Mouse (Mus musculus) layer of hippocampus, postnatal 10 days (tissue): ENCODE data around the gene Dvl3. TPM values are rescaled to one million over a fixed set of nuclear protein-coding genes. Genes with fewer than 3 reads are reported as not detected.

Source experiments
- DNase-seq, 2 experiments: peaks; one replicate each; pipeline ENCODE4 v3.0.0; 2021; ENCODE audit warnings: low spot score in 2 of 2
- total RNA-seq, 2 experiments: library from RNA; stranded (reverse); gene quantifications; 2 replicates each; pipeline ENCODE4 v1.2.3; 2021

Dvl3 gene
- total RNA-seq, 2 experiments from 2014 or later: 83.1 to 87.2 TPM

- DNase-seq: no peak
Measured at GRCm38 (mm10) chr16:20539649-20540048, 22.9 kb downstream of the Dvl3 start.

- no peak for DNase-seq
Measured at GRCm38 (mm10) chr16:20540438-20540837, 23.7 kb downstream of the Dvl3 start.

GRCm38 (mm10) chr16:20545696-20546095 is 28.9 kb downstream of the Dvl3 start:
- no peak for DNase-seq

GRCm38 (mm10) chr16:20547423-20547822 is 30.6 kb downstream of the Dvl3 start:
- DNase-seq: no peak

- peak; percentile 95 to 97 for DNase-seq
Measured at GRCm38 (mm10) chr16:20548096-20548948, 31.5 kb downstream of the Dvl3 start, which contains the start of gene Abcf3. Gene Abcf3 (plus strand): TSS chr16:20548577.

- no peak for DNase-seq
Measured at GRCm38 (mm10) chr16:20549161-20549560, 32.4 kb downstream of the Dvl3 start.

- DNase-seq: no peak
Measured at GRCm38 (mm10) chr16:20551691-20552090, 34.9 kb downstream of the Dvl3 start.

- DNase-seq: no peak
Measured at GRCm38 (mm10) chr16:20552594-20552993, 35.8 kb downstream of the Dvl3 start.

- no peak for DNase-seq
Measured at GRCm38 (mm10) chr16:20555000-20555399, 38.2 kb downstream of the Dvl3 start.

- DNase-seq: no peak
Measured at GRCm38 (mm10) chr16:20557381-20557780, 40.6 kb downstream of the Dvl3 start.

- DNase-seq: no peak
Measured at GRCm38 (mm10) chr16:20565075-20565474, 48.3 kb downstream of the Dvl3 start.

Other genes with a start within 250 kb of the Dvl3 start
- 10 to 100 TPM; 66.1 to 71.4 TPM for gene Parl, start 214.6 kb upstream of the Dvl3 start, total RNA-seq
- not detected for gene Cyp2ab1, start 191.6 kb upstream of the Dvl3 start, total RNA-seq
- 100 to 1,000 TPM; 149 to 202 TPM for gene Abcc5, start 90.6 kb upstream of the Dvl3 start, total RNA-seq
- 10 to 100 TPM; 59.6 to 61.7 TPM for gene Eif2b5, start 18.2 kb upstream of the Dvl3 start, total RNA-seq
- gene Ap2m1, start 18.5 kb downstream of the Dvl3 start, total RNA-seq: 100 to 1,000 TPM; 893 to 941 TPM
- 10 to 100 TPM; 61.3 to 90.1 TPM for gene Abcf3, start 31.6 kb downstream of the Dvl3 start, total RNA-seq
- gene Vwa5b2, start 72.5 kb downstream of the Dvl3 start, total RNA-seq: 10 to 100 TPM; 44.4 to 45.6 TPM
- 1 to 10 TPM; 2.9 TPM for gene Eef1akmt4, start 94.6 kb downstream of the Dvl3 start, total RNA-seq
- under 1 TPM in 1 of 2 experiments, not detected in 1; 0.53 TPM for gene Gm49333, start 94.6 kb downstream of the Dvl3 start, total RNA-seq
- 10 to 100 TPM; 12.4 to 14.0 TPM for gene Alg3, start 94.8 kb downstream of the Dvl3 start, total RNA-seq
- gene Camk2n2, start 104.3 kb downstream of the Dvl3 start, total RNA-seq: 100 to 1,000 TPM; 143 to 153 TPM
- gene Ece2, start 112.8 kb downstream of the Dvl3 start, total RNA-seq: 10 to 100 TPM; 29.5 to 33.8 TPM
- 100 to 1,000 TPM; 248 to 270 TPM for gene Psmd2, start 134.7 kb downstream of the Dvl3 start, total RNA-seq
- gene Eif4g1, start 151.3 kb downstream of the Dvl3 start, total RNA-seq: 100 to 1,000 TPM; 349 to 379 TPM
- gene Fam131a, start 176.3 kb downstream of the Dvl3 start, total RNA-seq: 100 to 1,000 TPM; 298 to 325 TPM
- gene Polr2h, start 200.7 kb downstream of the Dvl3 start, total RNA-seq: 10 to 100 TPM; 23.2 to 27.7 TPM
- gene Clcn2, start 200.8 kb downstream of the Dvl3 start, total RNA-seq: 10 to 100 TPM; 41.4 to 50.7 TPM
- 10 to 100 TPM; 25.1 TPM for gene Chrd, start 216.1 kb downstream of the Dvl3 start, total RNA-seq
- gene Thpo, start 217.5 kb downstream of the Dvl3 start, total RNA-seq: 1 to 10 TPM; 3.7 to 4.3 TPM